Mouse (Mus musculus) megakaryocyte-erythroid progenitor cell, adult 5-6 weeks (primary cell): ENCODE data around the gene BC016579. TPM values are rescaled to one million over a fixed set of nuclear protein-coding genes. Genes with fewer than 3 reads are reported as not detected.
A peak's percentile ranks its signal among the peaks of the same experiment; 100 is the strongest.

Source experiments
- ATAC-seq: replicated peaks from 2 replicates; pipeline ENCODE4 v1.8.0; 2016; ENCODE audit warnings: mild to moderate bottlenecking, inconsistent platforms; ENCODE audit not compliant: severe bottlenecking, poor library complexity, low FRiP score, low TSS enrichment
- total RNA-seq, 2 experiments: library from RNA; stranded (forward) in 1 of 2; stranded (reverse) in 1 of 2; fragments of 200-1000, 215-1000 nt in 1 of 2; fragments of >200 nt in 1 of 2; fragmentation: Nextera tagmentation in 1 of 2; gene quantifications; 2 replicates each; pipeline ENCODE4 v1.2.3; 2014 to 2017

BC016579 gene
- total RNA-seq, 2 experiments from 2014 or later: not detected

- peak; percentile 84 for ATAC-seq
These were observed 71.4 kb downstream of the BC016579 start for GRCm38 (mm10) chr16:45582512-45582911.

- ATAC-seq: no peak
These were observed 74.0 kb downstream of the BC016579 start for GRCm38 (mm10) chr16:45579883-45580282.

Other genes with a start within 250 kb of the BC016579 start
- gene Cd200, start 245.0 kb downstream of the BC016579 start, total RNA-seq (2014; fragmentation: Nextera tagmentation): not detected in 2 replicates
- not detected in 2 replicates for gene Cd200, start 245.0 kb downstream of the BC016579 start, total RNA-seq (2017)
- not detected in 2 replicates for gene Gm609, start 161.1 kb downstream of the BC016579 start, total RNA-seq (2014; fragmentation: Nextera tagmentation)
- not detected in 2 replicates for gene Gm609, start 161.1 kb downstream of the BC016579 start, total RNA-seq (2017)
- gene Gm17783, start 122.0 kb downstream of the BC016579 start, total RNA-seq (2014; fragmentation: Nextera tagmentation): not detected in 2 replicates
- gene Gm17783, start 122.0 kb downstream of the BC016579 start, total RNA-seq (2017): not detected in 2 replicates
- gene Slc9c1, start 118.8 kb downstream of the BC016579 start, total RNA-seq (2014; fragmentation: Nextera tagmentation): not detected in 2 replicates
- not detected in 2 replicates for gene Slc9c1, start 118.8 kb downstream of the BC016579 start, total RNA-seq (2017)
- 0.27 TPM in 1 of 2 replicates, not detected in the other for gene Gcsam, start 43.7 kb downstream of the BC016579 start, total RNA-seq (2014; fragmentation: Nextera tagmentation)
- 0.38 and 1.1 TPM in 2 replicates for gene Gcsam, start 43.7 kb downstream of the BC016579 start, total RNA-seq (2017)
- not detected in 2 replicates for gene Tmprss7, start 39.6 kb upstream of the BC016579 start, total RNA-seq (2014; fragmentation: Nextera tagmentation)
- gene Tmprss7, start 39.6 kb upstream of the BC016579 start, total RNA-seq (2017): 1.1 TPM in 1 of 2 replicates, not detected in the other
- gene Tagln3, start 70.5 kb upstream of the BC016579 start, total RNA-seq (2014; fragmentation: Nextera tagmentation): 0.59 TPM in 1 of 2 replicates, not detected in the other
- gene Tagln3, start 70.5 kb upstream of the BC016579 start, total RNA-seq (2017): not detected in 2 replicates
- gene Abhd10, start 88.9 kb upstream of the BC016579 start, total RNA-seq (2014; fragmentation: Nextera tagmentation): 8.8 and 10.6 TPM in 2 replicates
- gene Abhd10, start 88.9 kb upstream of the BC016579 start, total RNA-seq (2017): 18.4 and 25.7 TPM in 2 replicates